Mouse (Mus musculus): ENCODE data around the gene Mpz. TPM values are rescaled to one million over a fixed set of nuclear protein-coding genes. Genes with fewer than 3 reads are reported as not detected.

The Mpz gene
- polyA plus RNA-seq, 1 experiment = 1.3 TPM

- no peak for TF ChIP-seq EP300 (IDR thresholded peaks at IDR 0.05; ENCODE audit: insufficient read depth, low read depth, low read length)
- TF ChIP-seq POLR2A (IDR thresholded peaks at IDR 0.05; ENCODE audit: insufficient read depth, low read length) = no peak
- TF ChIP-seq CTCF (IDR thresholded peaks at IDR 0.05; ENCODE audit: low read depth, low read length) = no peak
- H3K36me3 ChIP-seq (ENCODE audit: control insufficient read depth, insufficient read depth, low read length, poor library complexity, severe bottlenecking) = no peaks in the 10 kb centered on the region
- no peak overlapping the region for H3K4me3 ChIP-seq (ENCODE audit: low read depth, low read length)
- no peak overlapping the region for H3K9ac ChIP-seq (ENCODE audit: low read depth, poor library complexity, severe bottlenecking)
- no peak overlapping the region for H3K27ac ChIP-seq (ENCODE audit: insufficient read depth, low read length)
- H3K4me1 ChIP-seq (ENCODE audit: control insufficient read depth, insufficient read depth, low read length) = peaks cover 1% of the 10 kb centered on the region
- H3K9me3 ChIP-seq (replicated peaks; ENCODE audit: control insufficient read depth, insufficient read depth, low read length, poor library complexity, severe bottlenecking) = no peaks in the 10 kb centered on the region
- no peaks in the 10 kb centered on the region for H3K27me3 ChIP-seq (ENCODE audit: control insufficient read depth, insufficient read depth, low read length, poor library complexity, severe bottlenecking)
Observed at GRCm38 (mm10) chr1:171169913-171170312, 19.4 kb downstream of the Mpz start.

GRCm38 (mm10) chr1:171171138-171171537 lies 20.6 kb downstream of the Mpz start:
- Histone ChIP-seq H3K27ac (ENCODE audit: insufficient read depth, low read length) (no peak overlapping the region), H3K27me3 (ENCODE audit: control insufficient read depth, insufficient read depth, low read length, poor library complexity, severe bottlenecking) (no peaks in the 10 kb centered on the region), H3K36me3 (ENCODE audit: control insufficient read depth, insufficient read depth, low read length, poor library complexity, severe bottlenecking) (no peaks in the 10 kb centered on the region), H3K9ac (ENCODE audit: low read depth, poor library complexity, severe bottlenecking) (no peak overlapping the region), H3K4me1 (ENCODE audit: control insufficient read depth, insufficient read depth, low read length) (peaks cover 1% of the 10 kb centered on the region), H3K4me3 (ENCODE audit: low read depth, low read length) (no peak overlapping the region), H3K9me3 (replicated peaks; ENCODE audit: control insufficient read depth, insufficient read depth, low read length, poor library complexity, severe bottlenecking) (no peaks in the 10 kb centered on the region)
- TF ChIP-seq EP300 (IDR thresholded peaks at IDR 0.05; ENCODE audit: insufficient read depth, low read depth, low read length) = no peak
- TF ChIP-seq CTCF (IDR thresholded peaks at IDR 0.05; ENCODE audit: low read depth, low read length) = no peak
- TF ChIP-seq POLR2A (IDR thresholded peaks at IDR 0.05; ENCODE audit: insufficient read depth, low read length) = no peak

GRCm38 (mm10) chr1:171172779-171173178 lies 22.3 kb downstream of the Mpz start:
- Histone ChIP-seq H3K4me3 (ENCODE audit: low read depth, low read length) (no peak overlapping the region), H3K4me1 (ENCODE audit: control insufficient read depth, insufficient read depth, low read length) (peaks cover under 1% of the 10 kb centered on the region), H3K27ac (ENCODE audit: insufficient read depth, low read length) (no peak overlapping the region), H3K36me3 (ENCODE audit: control insufficient read depth, insufficient read depth, low read length, poor library complexity, severe bottlenecking) (no peaks in the 10 kb centered on the region), H3K9me3 (replicated peaks; ENCODE audit: control insufficient read depth, insufficient read depth, low read length, poor library complexity, severe bottlenecking) (no peaks in the 10 kb centered on the region), H3K27me3 (ENCODE audit: control insufficient read depth, insufficient read depth, low read length, poor library complexity, severe bottlenecking) (no peaks in the 10 kb centered on the region), H3K9ac (ENCODE audit: low read depth, poor library complexity, severe bottlenecking) (no peak overlapping the region)
- TF ChIP-seq POLR2A (IDR thresholded peaks at IDR 0.05; ENCODE audit: insufficient read depth, low read length) (no peak), EP300 (IDR thresholded peaks at IDR 0.05; ENCODE audit: insufficient read depth, low read depth, low read length) (no peak), CTCF (IDR thresholded peaks at IDR 0.05; ENCODE audit: low read depth, low read length) (no peak)

GRCm38 (mm10) chr1:171179487-171180171 lies 29.1 kb downstream of the Mpz start:
- Histone ChIP-seq H3K27me3 (ENCODE audit: control insufficient read depth, insufficient read depth, low read length, poor library complexity, severe bottlenecking) (no peaks in the 10 kb centered on the region), H3K9ac (ENCODE audit: low read depth, poor library complexity, severe bottlenecking) (no peak overlapping the region), H3K9me3 (replicated peaks; ENCODE audit: control insufficient read depth, insufficient read depth, low read length, poor library complexity, severe bottlenecking) (no peaks in the 10 kb centered on the region), H3K27ac (ENCODE audit: insufficient read depth, low read length) (no peak overlapping the region), H3K4me1 (ENCODE audit: control insufficient read depth, insufficient read depth, low read length) (no peaks in the 10 kb centered on the region), H3K4me3 (ENCODE audit: low read depth, low read length) (no peak overlapping the region), H3K36me3 (ENCODE audit: control insufficient read depth, insufficient read depth, low read length, poor library complexity, severe bottlenecking) (no peaks in the 10 kb centered on the region)
- TF ChIP-seq POLR2A (IDR thresholded peaks at IDR 0.05; ENCODE audit: insufficient read depth, low read length) (no peak), EP300 (IDR thresholded peaks at IDR 0.05; ENCODE audit: insufficient read depth, low read depth, low read length) (no peak), CTCF (IDR thresholded peaks at IDR 0.05; ENCODE audit: low read depth, low read length) (no peak)

GRCm38 (mm10) chr1:171183025-171183424 lies 32.5 kb downstream of the Mpz start:
- no peak for TF ChIP-seq CTCF (IDR thresholded peaks at IDR 0.05; ENCODE audit: low read depth, low read length)
- no peak for TF ChIP-seq POLR2A (IDR thresholded peaks at IDR 0.05; ENCODE audit: insufficient read depth, low read length)
- no peak for TF ChIP-seq EP300 (IDR thresholded peaks at IDR 0.05; ENCODE audit: insufficient read depth, low read depth, low read length)
- no peak overlapping the region for H3K4me3 ChIP-seq (ENCODE audit: low read depth, low read length)
- H3K4me1 ChIP-seq (ENCODE audit: control insufficient read depth, insufficient read depth, low read length) = peaks cover under 1% of the 10 kb centered on the region
- H3K9ac ChIP-seq (ENCODE audit: low read depth, poor library complexity, severe bottlenecking) = no peak overlapping the region
- no peaks in the 10 kb centered on the region for H3K36me3 ChIP-seq (ENCODE audit: control insufficient read depth, insufficient read depth, low read length, poor library complexity, severe bottlenecking)
- H3K9me3 ChIP-seq (replicated peaks; ENCODE audit: control insufficient read depth, insufficient read depth, low read length, poor library complexity, severe bottlenecking) = no peaks in the 10 kb centered on the region
- no peak overlapping the region for H3K27ac ChIP-seq (ENCODE audit: insufficient read depth, low read length)
- H3K27me3 ChIP-seq (ENCODE audit: control insufficient read depth, insufficient read depth, low read length, poor library complexity, severe bottlenecking) = no peaks in the 10 kb centered on the region

GRCm38 (mm10) chr1:171183620-171184019 lies 33.1 kb downstream of the Mpz start:
- no peaks in the 10 kb centered on the region for H3K9me3 ChIP-seq (replicated peaks; ENCODE audit: control insufficient read depth, insufficient read depth, low read length, poor library complexity, severe bottlenecking)
- H3K4me1 ChIP-seq (ENCODE audit: control insufficient read depth, insufficient read depth, low read length) = peaks cover 2% of the 10 kb centered on the region
- H3K36me3 ChIP-seq (ENCODE audit: control insufficient read depth, insufficient read depth, low read length, poor library complexity, severe bottlenecking) = no peaks in the 10 kb centered on the region
- no peaks in the 10 kb centered on the region for H3K27me3 ChIP-seq (ENCODE audit: control insufficient read depth, insufficient read depth, low read length, poor library complexity, severe bottlenecking)
- TF ChIP-seq CTCF (IDR thresholded peaks at IDR 0.05; ENCODE audit: low read depth, low read length) = no peak
- H3K4me3 ChIP-seq (ENCODE audit: low read depth, low read length) = no peak overlapping the region
- H3K27ac ChIP-seq (ENCODE audit: insufficient read depth, low read length) = no peak overlapping the region
- H3K9ac ChIP-seq (ENCODE audit: low read depth, poor library complexity, severe bottlenecking) = no peak overlapping the region

Measured in ES-Bruce4 (cell line).